8 mouse cellular contexts compared by ENCODE assay signal in the genomic region with DNA sequence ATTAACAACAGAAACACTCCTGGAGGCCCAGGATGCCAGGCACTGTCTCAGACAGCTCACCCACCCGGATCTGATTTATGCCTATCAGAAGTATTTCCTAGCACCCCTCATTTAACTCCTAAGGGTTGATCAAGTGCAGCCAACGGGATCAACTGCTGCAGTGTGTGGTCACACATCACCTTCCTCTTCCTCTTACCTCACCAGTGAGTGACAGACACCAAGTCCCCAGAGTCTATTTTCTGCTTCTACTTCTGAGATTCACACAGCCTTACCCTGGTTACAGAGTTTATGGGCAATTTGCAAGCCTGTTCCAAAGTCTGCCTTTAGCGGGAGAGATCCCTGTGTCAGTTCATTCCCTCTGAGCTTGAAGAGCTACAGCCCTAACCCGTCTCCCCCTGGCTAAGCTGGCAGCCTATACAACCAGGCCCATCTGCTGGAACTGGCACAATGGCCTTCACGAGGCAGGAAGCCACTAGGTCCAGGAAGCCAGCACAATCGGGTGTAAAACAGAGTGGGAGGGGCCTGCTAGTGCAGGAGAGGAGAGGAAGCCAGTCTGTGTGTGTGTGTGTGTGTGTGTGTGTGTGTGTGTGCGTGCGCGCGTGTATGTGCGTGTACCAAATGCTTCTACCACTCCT.
DNase-seq lines count a peak whose midpoint lies in the region; ATAC-seq and TF ChIP-seq lines count a peak whose summit lies in the region.

No protein-coding gene starts in this region.

- H3K9ac ChIP-seq in neural tube, embryonic 12.5 days: no peak overlapping the region
- no peak overlapping the region for H3K9ac ChIP-seq in forebrain, embryonic 12.5 days
- no peak overlapping the region for H3K9ac ChIP-seq in hindbrain, embryonic 12.5 days
- no peak overlapping the region for H3K9ac ChIP-seq in limb, embryonic 14.5 days (ENCODE audit: low read depth, low read length, severe bottlenecking)
- H3K9ac ChIP-seq in neural tube, embryonic 13.5 days: no peak overlapping the region

- H3K4me2 ChIP-seq in neural tube, embryonic 12.5 days (replicated peaks): no peak overlapping the region
- H3K4me2 ChIP-seq in forebrain, embryonic 12.5 days: no peak overlapping the region
- H3K4me2 ChIP-seq in hindbrain, embryonic 12.5 days (replicated peaks): no peak overlapping the region
- H3K4me2 ChIP-seq in limb, embryonic 14.5 days (replicated peaks; ENCODE audit: low read depth, low read length, severe bottlenecking): no peak overlapping the region
- H3K4me2 ChIP-seq in neural tube, embryonic 13.5 days: no peak overlapping the region

- 0 out of 2 replicates have a peak overlapping the region, but pooled peaks have one; percentile 15 for H3K27ac ChIP-seq in neural tube, embryonic 12.5 days
- 0 out of 2 replicates have a peak overlapping the region, but pooled peaks have one; percentile 5 for H3K27ac ChIP-seq in forebrain, embryonic 12.5 days
- H3K27ac ChIP-seq in hindbrain, embryonic 12.5 days: peak overlapping the region; percentile 14; the same call in 1 of the 2 replicates
- H3K27ac ChIP-seq in limb, embryonic 14.5 days (replicated peaks; ENCODE audit: low read depth, low read length): peak overlapping the region; percentile 75
- peak overlapping the region; percentile 64 for H3K27ac ChIP-seq in neural tube, embryonic 13.5 days (replicated peaks)

- DNase-seq in neural tube, embryonic 10.5 days (ENCODE audit: extremely low spot score, low spot score): no peak
- no peak for DNase-seq in limb, embryonic 14.5 days (ENCODE audit: low spot score)
- no peak for DNase-seq in urinary bladder, postnatal 4 days (ENCODE audit: low spot score in 2 of 2)

- no peak for ATAC-seq in neural tube, embryonic 12.5 days (ENCODE audit: low FRiP score, low read depth)
- no peak for ATAC-seq in forebrain, embryonic 12.5 days (ENCODE audit: low FRiP score)
- ATAC-seq in hindbrain, embryonic 12.5 days (ENCODE audit: low FRiP score): no peak
- ATAC-seq in limb, embryonic 14.5 days (ENCODE audit: low FRiP score, low read depth): no peak
- ATAC-seq in neural tube, embryonic 13.5 days (ENCODE audit: low read depth): peak; percentile 52; the same call in 1 of the 2 replicates
- ATAC-seq in erythroblast, adult 5-6 weeks (replicated peaks; ENCODE audit: low FRiP score, poor library complexity, severe bottlenecking): no peak

- 63% methylated on average over 11 of the region's 11 CpGs for WGBS in neural tube, embryonic 12.5 days
- 73% methylated on average over 11 of the region's 11 CpGs for WGBS in forebrain, embryonic 12.5 days
- WGBS in hindbrain, embryonic 12.5 days: 70% methylated on average over 11 of the region's 11 CpGs
- WGBS in limb, embryonic 14.5 days: 41% methylated on average over 11 of the region's 11 CpGs
- 58% methylated on average over 11 of the region's 11 CpGs for WGBS in neural tube, embryonic 13.5 days

- H3K4me3 ChIP-seq in neural tube, embryonic 12.5 days: no peak overlapping the region
- no peak overlapping the region for H3K4me3 ChIP-seq in forebrain, embryonic 12.5 days (replicated peaks)
- H3K4me3 ChIP-seq in hindbrain, embryonic 12.5 days: no peak overlapping the region
- H3K4me3 ChIP-seq in limb, embryonic 14.5 days (replicated peaks; ENCODE audit: low read length): no peak overlapping the region
- H3K4me3 ChIP-seq in neural tube, embryonic 13.5 days: no peak overlapping the region

- H3K27me3 ChIP-seq in neural tube, embryonic 12.5 days (replicated peaks): no peaks in the 10 kb centered on the region
- 0 out of 2 replicates have a peak, but pooled peaks cover 3% of the 10 kb centered on the region for H3K27me3 ChIP-seq in forebrain, embryonic 12.5 days
- no peaks in the 10 kb centered on the region for H3K27me3 ChIP-seq in hindbrain, embryonic 12.5 days
- H3K27me3 ChIP-seq in limb, embryonic 14.5 days (ENCODE audit: control insufficient read depth, insufficient read depth, low read length): no peaks in the 10 kb centered on the region
- no peaks in the 10 kb centered on the region for H3K27me3 ChIP-seq in neural tube, embryonic 13.5 days

- H3K4me1 ChIP-seq in neural tube, embryonic 12.5 days: peaks cover 14% of the 10 kb centered on the region
- H3K4me1 ChIP-seq in forebrain, embryonic 12.5 days: peaks cover 20% of the 10 kb centered on the region
- peaks cover 12% of the 10 kb centered on the region for H3K4me1 ChIP-seq in hindbrain, embryonic 12.5 days
- H3K4me1 ChIP-seq in limb, embryonic 14.5 days (ENCODE audit: control insufficient read depth, insufficient read depth, low read length): peaks cover 25% of the 10 kb centered on the region
- peaks cover 26% of the 10 kb centered on the region for H3K4me1 ChIP-seq in neural tube, embryonic 13.5 days (replicated peaks)

- TF ChIP-seq POLR2A in limb, embryonic 14.5 days (IDR thresholded peaks at IDR 0.05; ENCODE audit: borderline replicate concordance, extremely low read depth, insufficient read depth, insufficient read length): no peak

- H3K9me3 ChIP-seq in neural tube, embryonic 12.5 days: no peaks in the 10 kb centered on the region
- no peaks in the 10 kb centered on the region for H3K9me3 ChIP-seq in forebrain, embryonic 12.5 days
- no peaks in the 10 kb centered on the region for H3K9me3 ChIP-seq in hindbrain, embryonic 12.5 days (replicated peaks)
- no peaks in the 10 kb centered on the region for H3K9me3 ChIP-seq in limb, embryonic 14.5 days (ENCODE audit: control insufficient read depth, low read length)
- no peaks in the 10 kb centered on the region for H3K9me3 ChIP-seq in neural tube, embryonic 13.5 days

- no peaks in the 10 kb centered on the region for H3K36me3 ChIP-seq in neural tube, embryonic 12.5 days
- H3K36me3 ChIP-seq in forebrain, embryonic 12.5 days (replicated peaks): no peaks in the 10 kb centered on the region
- no peaks in the 10 kb centered on the region for H3K36me3 ChIP-seq in hindbrain, embryonic 12.5 days
- no peaks in the 10 kb centered on the region for H3K36me3 ChIP-seq in limb, embryonic 14.5 days (ENCODE audit: control insufficient read depth, insufficient read depth, low read length)
- no peaks in the 10 kb centered on the region for H3K36me3 ChIP-seq in neural tube, embryonic 13.5 days

Comparison
In these comparisons a context has a peak if more than half of its experiments do, and no peak if none do; other contexts are left out.
1. H3K27ac ChIP-seq: peak in every context shown above with its lines; median percentile 75 in limb, embryonic 14.5 days; 64 in neural tube, embryonic 13.5 days; 15 in neural tube, embryonic 12.5 days; 14 in hindbrain, embryonic 12.5 days; 5 in forebrain, embryonic 12.5 days.